Mouse (Mus musculus): Measurements from ENCODE around the gene Hoxa3. TPM values are rescaled to one million over a fixed set of nuclear protein-coding genes. Genes with fewer than 3 reads are reported as not detected.

Gene Hoxa3
- polyA plus RNA-seq, 1 experiment from 2014 or later: 5.6 TPM

GRCm38 (mm10) chr6:52220865-52221310, 7.8 kb upstream of the Hoxa3 start:
- peaks cover 30% of the 10 kb centered on the region for H3K4me1 ChIP-seq (ENCODE audit: control insufficient read depth, insufficient read depth, low read length)
- H3K4me3 ChIP-seq (ENCODE audit: low read depth, low read length): peak overlapping the region; percentile 87
- peak overlapping the region; percentile 89 for H3K4me2 ChIP-seq (ENCODE audit: low read depth, severe bottlenecking)
- no peaks in the 10 kb centered on the region for H3K9me3 ChIP-seq (ENCODE audit: control insufficient read depth, low read length)
- ATAC-seq (ENCODE audit: insufficient number of reproducible peaks, low FRiP score, low TSS enrichment, low read depth) (no peak), DNase-seq (ENCODE audit: low spot score) (no peak)
- H3K27me3 ChIP-seq (ENCODE audit: control insufficient read depth, insufficient read depth, low read length): no peaks in the 10 kb centered on the region
- no peaks in the 10 kb centered on the region for H3K36me3 ChIP-seq (ENCODE audit: control insufficient read depth, insufficient read depth, low read length)
- H3K27ac ChIP-seq (replicated peaks; ENCODE audit: low read depth, low read length): peak overlapping the region; percentile 98
- peak overlapping the region; percentile 98 for H3K9ac ChIP-seq (ENCODE audit: low read length)
- 2% methylated on average over 12 of the region's 12 CpGs for WGBS

GRCm38 (mm10) chr6:52220003-52220864, 7.1 kb upstream of the Hoxa3 start:
- H3K27ac ChIP-seq (replicated peaks; ENCODE audit: low read depth, low read length): peak overlapping the region; percentile 98
- peaks cover 35% of the 10 kb centered on the region for H3K4me1 ChIP-seq (ENCODE audit: control insufficient read depth, insufficient read depth, low read length)
- DNase-seq (ENCODE audit: low spot score) (peak; percentile 74), ATAC-seq (ENCODE audit: insufficient number of reproducible peaks, low FRiP score, low TSS enrichment, low read depth) (no peak)
- H3K9ac ChIP-seq (ENCODE audit: low read length): peak overlapping the region; percentile 98
- peak overlapping the region; percentile 87 for H3K4me3 ChIP-seq (ENCODE audit: low read depth, low read length)
- H3K9me3 ChIP-seq (ENCODE audit: control insufficient read depth, low read length): no peaks in the 10 kb centered on the region
- H3K27me3 ChIP-seq (ENCODE audit: control insufficient read depth, insufficient read depth, low read length): no peaks in the 10 kb centered on the region
- H3K4me2 ChIP-seq (ENCODE audit: low read depth, severe bottlenecking): peak overlapping the region; percentile 89
- 4% methylated on average over 32 of the region's 32 CpGs for WGBS
- no peaks in the 10 kb centered on the region for H3K36me3 ChIP-seq (ENCODE audit: control insufficient read depth, insufficient read depth, low read length)

GRCm38 (mm10) chr6:52219234-52219942, 6.3 kb upstream of the Hoxa3 start:
- Histone ChIP-seq H3K36me3 (ENCODE audit: control insufficient read depth, insufficient read depth, low read length) (no peaks in the 10 kb centered on the region), H3K4me1 (ENCODE audit: control insufficient read depth, insufficient read depth, low read length) (peaks cover 43% of the 10 kb centered on the region), H3K9me3 (ENCODE audit: control insufficient read depth, low read length) (no peaks in the 10 kb centered on the region), H3K27me3 (ENCODE audit: control insufficient read depth, insufficient read depth, low read length) (no peaks in the 10 kb centered on the region), H3K4me3 (ENCODE audit: low read depth, low read length) (peak overlapping the region; percentile 87), H3K4me2 (ENCODE audit: low read depth, severe bottlenecking) (peak overlapping the region; percentile 89), H3K27ac (replicated peaks; ENCODE audit: low read depth, low read length) (peak overlapping the region; percentile 98), H3K9ac (ENCODE audit: low read length) (peak overlapping the region; percentile 98)
- WGBS: 9% methylated on average over 9 of the region's 9 CpGs
- ATAC-seq (ENCODE audit: insufficient number of reproducible peaks, low FRiP score, low TSS enrichment, low read depth): no peak
- DNase-seq (ENCODE audit: low spot score): peak; percentile 61

GRCm38 (mm10) chr6:52218643-52219215, 5.6 kb upstream of the Hoxa3 start:
- peaks cover 49% of the 10 kb centered on the region for H3K4me1 ChIP-seq (ENCODE audit: control insufficient read depth, insufficient read depth, low read length)
- H3K36me3 ChIP-seq (ENCODE audit: control insufficient read depth, insufficient read depth, low read length): no peaks in the 10 kb centered on the region
- H3K4me3 ChIP-seq (ENCODE audit: low read depth, low read length): peak overlapping the region; percentile 87
- no peaks in the 10 kb centered on the region for H3K9me3 ChIP-seq (ENCODE audit: control insufficient read depth, low read length)
- WGBS: 3% methylated on average over 14 of the region's 14 CpGs
- DNase-seq (ENCODE audit: low spot score): peak; percentile 66
- no peaks in the 10 kb centered on the region for H3K27me3 ChIP-seq (ENCODE audit: control insufficient read depth, insufficient read depth, low read length)
- H3K9ac ChIP-seq (ENCODE audit: low read length): peak overlapping the region; percentile 98
- H3K27ac ChIP-seq (replicated peaks; ENCODE audit: low read depth, low read length): peak overlapping the region; percentile 98
- ATAC-seq (ENCODE audit: insufficient number of reproducible peaks, low FRiP score, low TSS enrichment, low read depth): no peak
- H3K4me2 ChIP-seq (ENCODE audit: low read depth, severe bottlenecking): peak overlapping the region; percentile 89

- H3K4me2 ChIP-seq (ENCODE audit: low read depth, severe bottlenecking): peak overlapping the region; percentile 89
- H3K27me3 ChIP-seq (ENCODE audit: control insufficient read depth, insufficient read depth, low read length): no peaks in the 10 kb centered on the region
- DNase-seq (ENCODE audit: low spot score) (peak; percentile 68), ATAC-seq (ENCODE audit: insufficient number of reproducible peaks, low FRiP score, low TSS enrichment, low read depth) (no peak)
- H3K36me3 ChIP-seq (ENCODE audit: control insufficient read depth, insufficient read depth, low read length): no peaks in the 10 kb centered on the region
- peaks cover 50% of the 10 kb centered on the region for H3K4me1 ChIP-seq (ENCODE audit: control insufficient read depth, insufficient read depth, low read length)
- under 1% methylated on average over 23 of the region's 23 CpGs for WGBS
- H3K9ac ChIP-seq (ENCODE audit: low read length): peak overlapping the region; percentile 98
- H3K27ac ChIP-seq (replicated peaks; ENCODE audit: low read depth, low read length): peak overlapping the region; percentile 98
- peak overlapping the region; percentile 87 for H3K4me3 ChIP-seq (ENCODE audit: low read depth, low read length)
- no peaks in the 10 kb centered on the region for H3K9me3 ChIP-seq (ENCODE audit: control insufficient read depth, low read length)
These were observed 4.9 kb upstream of the Hoxa3 start for GRCm38 (mm10) chr6:52217895-52218642.

GRCm38 (mm10) chr6:52217459-52217768, 4.3 kb upstream of the Hoxa3 start:
- Histone ChIP-seq H3K4me2 (ENCODE audit: low read depth, severe bottlenecking) (peak overlapping the region; percentile 89), H3K9ac (ENCODE audit: low read length) (peak overlapping the region; percentile 98), H3K36me3 (ENCODE audit: control insufficient read depth, insufficient read depth, low read length) (no peaks in the 10 kb centered on the region), H3K27me3 (ENCODE audit: control insufficient read depth, insufficient read depth, low read length) (no peaks in the 10 kb centered on the region), H3K27ac (replicated peaks; ENCODE audit: low read depth, low read length) (peak overlapping the region; percentile 98), H3K4me1 (ENCODE audit: control insufficient read depth, insufficient read depth, low read length) (peaks cover 50% of the 10 kb centered on the region), H3K9me3 (ENCODE audit: control insufficient read depth, low read length) (no peaks in the 10 kb centered on the region), H3K4me3 (ENCODE audit: low read depth, low read length) (peak overlapping the region; percentile 87)
- DNase-seq (ENCODE audit: low spot score): peak; percentile 96
- under 1% methylated on average over 25 of the region's 25 CpGs for WGBS
- peak; percentile 52; the same call in 1 of the 2 replicates for ATAC-seq (ENCODE audit: insufficient number of reproducible peaks, low FRiP score, low TSS enrichment, low read depth)

GRCm38 (mm10) chr6:52216691-52217458, 3.7 kb upstream of the Hoxa3 start:
- ATAC-seq (ENCODE audit: insufficient number of reproducible peaks, low FRiP score, low TSS enrichment, low read depth) (no peak), DNase-seq (ENCODE audit: low spot score) (peak; percentile 85)
- H3K9ac ChIP-seq (ENCODE audit: low read length): peak overlapping the region; percentile 86
- no peaks in the 10 kb centered on the region for H3K9me3 ChIP-seq (ENCODE audit: control insufficient read depth, low read length)
- no peaks in the 10 kb centered on the region for H3K36me3 ChIP-seq (ENCODE audit: control insufficient read depth, insufficient read depth, low read length)
- H3K4me3 ChIP-seq (ENCODE audit: low read depth, low read length): peak overlapping the region; percentile 87
- peak overlapping the region; percentile 89 for H3K4me2 ChIP-seq (ENCODE audit: low read depth, severe bottlenecking)
- H3K4me1 ChIP-seq (ENCODE audit: control insufficient read depth, insufficient read depth, low read length): peaks cover 50% of the 10 kb centered on the region
- H3K27ac ChIP-seq (replicated peaks; ENCODE audit: low read depth, low read length): peak overlapping the region; percentile 98
- no peaks in the 10 kb centered on the region for H3K27me3 ChIP-seq (ENCODE audit: control insufficient read depth, insufficient read depth, low read length)
- under 1% methylated on average over 60 of the region's 60 CpGs for WGBS
